Mouse (Mus musculus) erythroblast, embryonic 14.5 days (primary cell): Measurements from ENCODE around the gene Myl6.
"Not testable (repeated sequence)": the region's sequence is repeated elsewhere in the genome, so short reads cannot be mapped to it uniquely, and the experiment has no call there.

Experiments used
- GATA1 ChIP-seq: IDR thresholded peaks from 2 replicates; pipeline ENCODE4 v1.6.1; 2012; ENCODE audit warnings: low read length, inconsistent platforms, mixed read lengths
- TAL1 ChIP-seq: IDR thresholded peaks from 3 replicates; pipeline ENCODE4 v1.6.1; 2012; ENCODE audit warnings: low read length, inconsistent platforms, mixed read lengths

GRCm38 (mm10) chr10:128492051-128492450 lies 1.9 kb downstream of the Myl6 start:
- TF ChIP-seq TAL1, GATA1: not testable (repeated sequence)
